Mouse (Mus musculus) forebrain, postnatal 0 days (tissue): Measurements from ENCODE around the gene Serinc5. TPM values are rescaled to one million over a fixed set of nuclear protein-coding genes. Genes with fewer than 3 reads are reported as not detected.

ENCODE experiments used
- ATAC-seq: fragments of 200-750 bp; cut with Nextera tagmentation; 2 replicates; pipeline ENCODE4 v1.8.0; 2017; ENCODE audit warnings: mild to moderate bottlenecking, moderate library complexity
- DNase-seq: peaks from one replicate; pipeline ENCODE4 v3.0.0-alpha.2; 2015
- H3K27ac ChIP-seq: fragments of 300-500 bp; sonication (generic); 2 replicates; pipeline ENCODE4 v1.5.1; 2014; ENCODE audit warnings: low read depth, mild to moderate bottlenecking, antibody characterized with exemption, low read length, moderate library complexity, mixed read lengths
- H3K27me3 ChIP-seq: fragments of 300-500 bp; sonication (generic); 2 replicates; pipeline ENCODE4 v1.6.1; 2014; ENCODE audit warnings: mild to moderate bottlenecking, low read length, mixed read lengths; ENCODE audit not compliant: insufficient read depth
- H3K36me3 ChIP-seq: fragments of 300-500 bp; sonication (generic); 2 replicates; pipeline ENCODE4 v1.6.1; 2014; ENCODE audit warnings: mild to moderate bottlenecking, moderate library complexity; ENCODE audit not compliant: insufficient read depth
- H3K4me1 ChIP-seq: fragments of 300-500 bp; sonication (generic); 2 replicates; pipeline ENCODE4 v1.6.1; 2014; ENCODE audit warnings: antibody characterized with exemption; ENCODE audit not compliant: insufficient read depth
- H3K4me2 ChIP-seq: fragments of 300-500 bp; sonication (generic); 2 replicates; pipeline ENCODE4 v1.6.1; 2014; ENCODE audit warnings: low read depth, mild to moderate bottlenecking, moderate library complexity
- H3K4me3 ChIP-seq: fragments of 300-500 bp; sonication (generic); 2 replicates; pipeline ENCODE4 v1.5.1; 2014; ENCODE audit warnings: low read depth, low read length, mixed read lengths
- H3K9ac ChIP-seq: fragments of 300-500 bp; sonication (generic); 2 replicates; pipeline ENCODE4 v1.6.1; 2014; ENCODE audit warnings: mild to moderate bottlenecking
- H3K9me3 ChIP-seq: fragments of 300-500 bp; sonication (generic); 2 replicates; pipeline ENCODE4 v1.6.1; 2016; ENCODE audit warnings: low read length
- CTCF ChIP-seq: sonication (generic); IDR thresholded peaks from 2 replicates; pipeline ENCODE4 v1.5.1; 2016; ENCODE audit warnings: antibody characterized with exemption, control low read depth, low read depth
- WGBS: fragments of 180-500 bp; shearing (Covaris S2); extraction: QIAGEN DNeasy Blood & Tissue Kit; methylation state at CpG from one replicate; pipeline ENCODE4 v1.1.7; 2014; 5-methylcytosine and 5-hydroxymethylcytosine counted together
- polyA plus RNA-seq: library from polyadenylated mRNA; unstranded; fragments of >200 nt; fragmentation: Nextera tagmentation; extraction: Ambion mirVana; gene quantifications from 2 replicates; pipeline ENCODE4 v1.2.1, GENCODE M21; 2015
- total RNA-seq: library from RNA; depleted of rRNA; stranded (reverse); fragments of >200 nt; gene quantifications from 2 replicates; pipeline ENCODE4 v1.2.3, GENCODE M21; 2014

Serinc5 gene
- total and polyA plus RNA-seq, 2 experiments from 2014 or later: 11.5 to 41.7 TPM

DNA sequence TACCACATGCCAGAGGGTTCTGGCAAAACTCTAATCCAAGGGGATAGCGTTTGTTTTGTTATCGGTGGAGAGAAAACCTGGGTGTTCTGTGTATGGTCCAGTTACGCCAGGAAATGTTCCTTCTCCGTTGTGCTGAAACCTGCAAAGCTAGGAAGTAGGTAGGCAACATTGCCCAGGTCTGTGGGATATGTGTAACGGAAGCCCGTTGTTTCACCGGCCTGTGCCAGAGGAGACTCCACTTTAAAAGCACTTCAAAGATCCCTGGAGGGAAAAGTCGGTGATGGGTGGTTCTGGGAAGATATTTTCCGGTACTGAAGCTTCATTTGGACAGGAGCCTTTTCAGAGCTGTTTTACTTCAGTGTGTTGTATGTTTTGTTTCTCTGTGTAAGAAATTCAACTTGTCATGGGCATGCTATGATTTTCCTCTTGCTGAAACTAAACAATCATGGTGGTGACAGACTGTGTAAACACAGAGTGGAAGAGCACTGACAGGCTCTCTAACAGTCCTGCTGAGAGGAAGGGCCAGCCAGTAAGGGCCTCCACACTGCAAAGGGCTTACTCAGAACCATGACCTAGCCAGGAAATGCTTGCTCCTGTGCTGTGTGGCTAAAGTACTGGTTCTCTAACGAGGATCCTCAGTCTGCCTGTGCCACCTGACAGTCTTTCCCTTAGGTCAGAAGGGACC, 83.1 kb downstream of the Serinc5 start:
- 71% methylated on average over 10 of the region's 10 CpGs for WGBS
- TF ChIP-seq CTCF: no peak
- Histone ChIP-seq H3K36me3 (0 out of 2 replicates have a peak, but pooled peaks cover under 1% of the 10 kb centered on the region), H3K9me3 (no peaks in the 10 kb centered on the region), H3K27me3 (no peaks in the 10 kb centered on the region), H3K9ac (no peak overlapping the region), H3K4me2 (no peak overlapping the region), H3K4me3 (no peak overlapping the region), H3K4me1 (no peaks in the 10 kb centered on the region), H3K27ac (no peak overlapping the region)
- no peak for DNase-seq
- ATAC-seq: no peak

DNA sequence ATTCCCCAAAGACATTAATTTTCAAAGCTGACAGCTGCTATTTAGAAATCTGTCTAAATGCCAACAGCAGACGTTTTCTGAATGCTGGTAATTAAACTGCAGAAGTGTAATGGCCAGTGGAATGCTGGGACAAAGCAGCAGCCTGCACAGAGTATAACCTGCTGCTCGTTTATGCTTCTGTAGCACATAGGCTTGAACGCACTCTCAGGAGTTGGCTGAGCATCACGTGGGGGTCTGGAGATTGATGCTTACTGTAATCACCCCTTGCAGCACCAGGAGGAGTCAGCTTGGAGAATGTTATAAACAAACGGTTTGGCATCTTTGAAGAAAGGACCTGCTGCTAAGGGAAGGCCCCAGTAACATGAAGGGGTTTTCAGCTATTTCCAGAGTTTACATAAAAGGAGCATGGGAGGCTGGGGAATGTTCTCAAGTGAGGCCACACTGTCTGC, 85.6 kb downstream of the Serinc5 start:
- H3K27me3 ChIP-seq: no peaks in the 10 kb centered on the region
- peak; percentile 63 for DNase-seq
- 8% methylated on average over 5 of the region's 5 CpGs for WGBS
- H3K4me1 ChIP-seq: no peaks in the 10 kb centered on the region
- no peak overlapping the region for H3K4me3 ChIP-seq
- H3K9me3 ChIP-seq: no peaks in the 10 kb centered on the region
- no peak for TF ChIP-seq CTCF
- H3K4me2 ChIP-seq: no peak overlapping the region
- H3K36me3 ChIP-seq: no peaks in the 10 kb centered on the region
- ATAC-seq: peak; percentile 90
- no peak overlapping the region for H3K9ac ChIP-seq
- peak overlapping the region; percentile 51 for H3K27ac ChIP-seq

DNA sequence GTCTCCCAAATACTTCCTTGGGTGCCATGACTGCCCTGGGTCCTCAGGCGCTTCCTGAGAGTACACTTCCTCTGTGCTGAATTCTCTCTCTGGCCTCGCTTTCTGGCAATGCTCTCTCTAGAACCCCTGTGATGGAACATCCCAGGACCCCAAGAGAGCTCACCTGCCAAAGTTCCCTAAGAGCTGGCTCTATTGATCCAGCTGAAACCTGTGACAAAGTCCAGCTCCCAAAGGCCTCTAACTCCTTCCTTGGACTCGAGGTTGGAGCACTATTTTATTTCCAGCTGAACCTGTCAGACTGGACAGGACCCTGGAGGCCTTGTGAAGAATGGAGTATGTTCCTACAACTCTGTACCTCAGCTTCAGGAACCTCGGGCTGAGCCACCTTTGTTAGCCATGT, 86.2 kb downstream of the Serinc5 start:
- Histone ChIP-seq H3K4me3 (no peak overlapping the region), H3K36me3 (no peaks in the 10 kb centered on the region), H3K27me3 (no peaks in the 10 kb centered on the region), H3K9me3 (no peaks in the 10 kb centered on the region), H3K4me2 (no peak overlapping the region), H3K4me1 (no peaks in the 10 kb centered on the region), H3K9ac (no peak overlapping the region), H3K27ac (peak overlapping the region; percentile 51; the same call in 1 of the 2 replicates)
- no peak for ATAC-seq
- no peak for DNase-seq
- no peak for TF ChIP-seq CTCF
- 86% methylated on average over 4 of the region's 4 CpGs for WGBS

DNA sequence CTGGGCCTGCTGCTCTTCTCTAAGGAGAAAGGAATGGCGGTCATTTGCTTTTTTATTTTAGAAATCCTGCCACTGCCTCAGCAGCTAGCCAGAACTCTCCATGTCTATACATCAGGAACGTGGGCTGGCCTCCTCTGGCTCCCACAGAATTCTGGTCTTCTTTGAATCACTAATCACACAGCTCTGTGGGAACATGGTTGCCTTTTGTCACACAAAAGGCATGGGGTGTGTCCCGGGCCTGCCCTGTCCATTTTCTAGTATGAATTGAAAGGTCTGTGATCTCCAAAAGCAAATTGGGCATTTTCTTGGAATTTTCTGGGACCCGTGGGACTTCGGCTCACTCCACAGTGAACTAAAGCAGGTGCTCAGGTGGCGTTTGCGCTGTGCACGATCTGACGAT, 87.9 kb downstream of the Serinc5 start:
- Histone ChIP-seq H3K36me3 (no peaks in the 10 kb centered on the region), H3K27me3 (no peaks in the 10 kb centered on the region), H3K27ac (no peak overlapping the region), H3K9ac (no peak overlapping the region), H3K4me2 (no peak overlapping the region), H3K9me3 (no peaks in the 10 kb centered on the region), H3K4me1 (no peaks in the 10 kb centered on the region), H3K4me3 (no peak overlapping the region)
- 48% methylated on average over 9 of the region's 9 CpGs for WGBS
- DNase-seq: no peak
- no peak for TF ChIP-seq CTCF
- no peak for ATAC-seq

DNA sequence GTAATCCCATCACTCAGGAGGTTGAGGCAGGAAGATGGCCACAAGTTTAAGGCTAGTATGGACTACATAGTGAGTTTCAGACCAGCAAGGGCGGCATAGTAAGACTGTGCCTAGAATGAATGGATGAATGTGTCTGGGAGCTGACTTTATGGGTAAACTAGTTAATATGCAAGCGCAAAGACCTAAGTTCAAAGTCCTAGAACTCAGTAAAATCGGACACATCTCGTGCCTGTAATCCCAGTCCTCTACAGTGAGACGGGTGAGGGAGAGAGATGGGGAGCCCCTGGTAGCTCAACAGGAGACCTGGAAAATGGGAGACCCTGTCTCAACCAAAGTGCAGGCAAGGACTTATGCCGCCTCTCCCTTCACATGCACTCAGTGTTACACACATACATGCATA, 88.5 kb downstream of the Serinc5 start:
- Histone ChIP-seq H3K9me3 (no peaks in the 10 kb centered on the region), H3K4me1 (no peaks in the 10 kb centered on the region), H3K36me3 (no peaks in the 10 kb centered on the region), H3K4me2 (no peak overlapping the region), H3K4me3 (no peak overlapping the region), H3K27ac (no peak overlapping the region), H3K9ac (no peak overlapping the region), H3K27me3 (no peaks in the 10 kb centered on the region)
- no peak for ATAC-seq
- 87% methylated on average over 6 of the region's 6 CpGs for WGBS
- DNase-seq: no peak
- no peak for TF ChIP-seq CTCF

DNA sequence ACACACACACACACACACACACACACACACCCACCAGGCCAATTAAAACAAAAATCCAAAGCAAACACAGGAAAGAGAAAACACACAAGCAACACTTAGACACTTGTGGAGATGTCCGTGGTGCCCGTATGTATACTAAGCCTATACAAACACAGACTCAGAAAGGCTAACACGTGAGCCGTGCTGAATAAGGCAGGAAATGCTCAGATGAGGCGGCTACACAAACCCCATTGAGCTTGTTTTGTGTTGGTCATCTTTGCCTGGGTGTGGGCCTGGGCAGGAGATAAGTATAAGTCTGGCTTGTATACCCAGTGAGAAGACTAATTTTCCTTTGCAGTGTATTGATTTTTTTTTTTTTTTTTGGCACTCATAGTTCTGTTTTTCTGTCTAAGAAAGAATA, 91.1 kb downstream of the Serinc5 start:
- no peaks in the 10 kb centered on the region for H3K4me1 ChIP-seq
- no peaks in the 10 kb centered on the region for H3K9me3 ChIP-seq
- no peak for TF ChIP-seq CTCF
- H3K36me3 ChIP-seq: peaks cover 6% of the 10 kb centered on the region; the same call in 1 of the 2 replicates
- H3K4me3 ChIP-seq: no peak overlapping the region
- H3K27me3 ChIP-seq: no peaks in the 10 kb centered on the region
- no peak overlapping the region for H3K9ac ChIP-seq
- 79% methylated on average over 5 of the region's 5 CpGs for WGBS
- no peak overlapping the region for H3K4me2 ChIP-seq
- no peak overlapping the region for H3K27ac ChIP-seq
- DNase-seq (no peak), ATAC-seq (no peak)

DNA sequence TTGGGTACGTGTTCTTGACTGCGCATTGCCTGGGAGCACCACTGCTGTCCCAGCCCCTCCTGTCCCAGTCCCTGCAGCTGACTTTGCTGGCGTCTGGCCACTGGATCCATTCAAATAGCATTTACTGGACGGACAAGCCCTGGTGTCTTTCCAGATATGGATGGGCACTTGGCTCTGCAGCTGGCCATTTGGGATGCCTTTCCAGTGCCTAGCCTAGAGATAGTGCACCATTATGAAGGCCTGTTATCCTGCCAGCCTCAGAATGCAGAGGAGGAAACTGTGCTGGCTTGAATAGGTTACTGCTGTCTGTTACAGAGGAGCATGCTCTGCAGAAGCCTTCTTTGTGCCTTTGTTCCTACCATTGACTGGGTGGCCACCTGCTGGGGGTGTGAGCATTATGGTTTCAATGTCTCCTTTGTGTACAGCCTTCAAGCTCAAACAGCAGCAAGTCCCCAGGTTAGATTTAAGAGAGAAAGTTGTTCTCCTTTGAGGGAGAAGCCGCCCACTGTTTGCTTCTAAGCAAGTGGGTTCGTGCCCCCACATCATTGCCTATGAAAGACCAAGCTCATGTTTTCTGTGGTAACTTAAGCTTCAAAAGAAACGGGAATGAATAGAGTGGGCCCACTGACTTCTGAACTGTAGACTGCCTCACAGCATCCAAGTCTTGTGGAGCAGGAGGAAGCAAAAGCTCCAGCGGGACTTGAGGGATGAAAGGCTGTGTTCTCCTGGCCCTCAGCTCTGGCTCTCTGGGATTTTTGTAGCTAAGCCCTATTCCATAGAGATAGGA, 92.5 kb downstream of the Serinc5 start:
- no peak for TF ChIP-seq CTCF
- WGBS: 26% methylated on average over 8 of the region's 8 CpGs
- H3K9ac ChIP-seq: no peak overlapping the region
- H3K27me3 ChIP-seq: no peaks in the 10 kb centered on the region
- H3K4me3 ChIP-seq: no peak overlapping the region
- H3K27ac ChIP-seq: no peak overlapping the region
- DNase-seq (peak; percentile 50), ATAC-seq (peak; percentile 77)
- no peaks in the 10 kb centered on the region for H3K9me3 ChIP-seq
- no peak overlapping the region for H3K4me2 ChIP-seq
- peaks cover 9% of the 10 kb centered on the region for H3K36me3 ChIP-seq
- H3K4me1 ChIP-seq: no peaks in the 10 kb centered on the region
